Mouse (Mus musculus): Measurements from ENCODE around the gene Hecw2.

Hecw2 gene

DNA sequence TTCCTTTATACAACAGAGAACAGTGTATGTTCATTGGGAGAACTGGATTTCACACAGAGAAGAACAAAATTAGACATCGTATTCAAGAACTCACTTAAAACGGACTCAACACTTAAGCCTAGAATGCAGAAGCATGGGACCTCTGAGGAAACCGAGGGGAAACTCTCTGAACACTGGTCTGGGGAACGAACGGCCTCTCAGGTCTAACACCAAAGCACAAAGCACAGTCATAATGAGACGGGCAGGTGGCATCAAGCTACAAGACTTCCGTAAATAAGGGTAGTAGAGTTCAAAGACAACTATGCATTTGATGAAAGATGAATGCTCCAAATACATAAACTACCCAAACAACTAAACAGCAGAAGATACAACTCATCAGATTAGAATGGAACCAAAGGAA lies 15.8 kb downstream of the Hecw2 start:
- H3K4me1 ChIP-seq (replicated peaks; ENCODE audit: low read depth, low read length), result no peaks in the 10 kb centered on the region
- no peak overlapping the region for H3K4me3 ChIP-seq (replicated peaks; ENCODE audit: low read length)
- TF ChIP-seq CTCF (conservative IDR thresholded peaks at IDR 0.05; ENCODE audit: low read length) (no peak), NANOG (IDR thresholded peaks at IDR 0.05; ENCODE audit: borderline replicate concordance, low read length) (no peak), POU5F1 (IDR thresholded peaks at IDR 0.05; ENCODE audit: borderline replicate concordance, low read length) (no peak)
- H3K9me3 ChIP-seq (ENCODE audit: low read length), result no peaks in the 10 kb centered on the region
- no peaks in the 10 kb centered on the region for H3K36me3 ChIP-seq (ENCODE audit: insufficient read depth, low read length)
- H3K27me3 ChIP-seq (ENCODE audit: insufficient read depth, low read length), result no peaks in the 10 kb centered on the region

DNA sequence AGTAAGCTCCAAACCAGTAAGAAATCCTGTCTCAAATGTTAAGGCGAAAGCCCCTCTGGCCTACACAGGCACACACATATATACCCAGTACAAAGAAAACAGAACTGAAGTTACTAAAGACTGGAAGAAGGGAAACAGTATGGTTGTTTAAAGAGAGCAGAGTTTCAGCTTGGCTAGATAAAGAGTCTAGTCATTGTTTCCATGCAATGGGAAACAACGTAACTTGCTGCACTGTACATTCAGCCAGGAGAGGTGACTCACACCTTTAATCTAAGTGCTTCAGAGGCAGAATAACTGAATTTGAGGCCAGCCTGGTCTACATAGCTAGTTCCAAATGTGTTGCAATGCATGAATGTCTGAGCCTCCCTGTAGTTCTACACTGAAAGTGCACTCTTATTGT lies 18.4 kb downstream of the Hecw2 start:
- Histone ChIP-seq H3K4me3 (replicated peaks; ENCODE audit: low read length) (no peak overlapping the region), H3K9me3 (ENCODE audit: low read length) (no peaks in the 10 kb centered on the region), H3K36me3 (ENCODE audit: insufficient read depth, low read length) (no peaks in the 10 kb centered on the region), H3K27me3 (ENCODE audit: insufficient read depth, low read length) (no peaks in the 10 kb centered on the region), H3K4me1 (replicated peaks; ENCODE audit: low read depth, low read length) (no peaks in the 10 kb centered on the region)
- TF ChIP-seq CTCF (conservative IDR thresholded peaks at IDR 0.05; ENCODE audit: low read length), result no peak
- TF ChIP-seq NANOG (IDR thresholded peaks at IDR 0.05; ENCODE audit: borderline replicate concordance, low read length), result no peak
- no peak for TF ChIP-seq POU5F1 (IDR thresholded peaks at IDR 0.05; ENCODE audit: borderline replicate concordance, low read length)

DNA sequence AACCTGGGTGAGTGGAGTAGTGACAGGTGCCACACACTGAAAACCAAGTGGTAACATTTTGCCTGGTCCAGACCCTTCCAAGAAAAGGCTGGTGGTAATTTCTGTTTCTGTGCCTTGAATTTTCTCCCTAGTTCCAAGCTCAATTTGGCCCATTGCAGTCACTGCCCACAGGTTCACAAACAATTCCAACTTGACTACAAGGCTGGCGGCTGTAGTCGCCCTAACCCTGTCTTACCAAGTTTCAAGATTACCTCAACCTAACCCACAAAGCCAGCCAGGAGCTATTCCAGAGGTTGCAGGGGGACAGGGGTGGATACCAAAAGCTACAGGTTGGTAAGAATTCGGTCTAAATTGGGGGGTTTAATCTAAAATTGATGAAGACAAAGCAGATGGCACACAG lies 27.0 kb downstream of the Hecw2 start:
- Histone ChIP-seq H3K36me3 (ENCODE audit: insufficient read depth, low read length) (no peaks in the 10 kb centered on the region), H3K4me1 (replicated peaks; ENCODE audit: low read depth, low read length) (no peaks in the 10 kb centered on the region), H3K4me3 (replicated peaks; ENCODE audit: low read length) (no peak overlapping the region), H3K9me3 (ENCODE audit: low read length) (no peaks in the 10 kb centered on the region), H3K27me3 (ENCODE audit: insufficient read depth, low read length) (no peaks in the 10 kb centered on the region)
- TF ChIP-seq POU5F1 (IDR thresholded peaks at IDR 0.05; ENCODE audit: borderline replicate concordance, low read length) (no peak), CTCF (conservative IDR thresholded peaks at IDR 0.05; ENCODE audit: low read length) (no peak), NANOG (IDR thresholded peaks at IDR 0.05; ENCODE audit: borderline replicate concordance, low read length) (no peak)

DNA sequence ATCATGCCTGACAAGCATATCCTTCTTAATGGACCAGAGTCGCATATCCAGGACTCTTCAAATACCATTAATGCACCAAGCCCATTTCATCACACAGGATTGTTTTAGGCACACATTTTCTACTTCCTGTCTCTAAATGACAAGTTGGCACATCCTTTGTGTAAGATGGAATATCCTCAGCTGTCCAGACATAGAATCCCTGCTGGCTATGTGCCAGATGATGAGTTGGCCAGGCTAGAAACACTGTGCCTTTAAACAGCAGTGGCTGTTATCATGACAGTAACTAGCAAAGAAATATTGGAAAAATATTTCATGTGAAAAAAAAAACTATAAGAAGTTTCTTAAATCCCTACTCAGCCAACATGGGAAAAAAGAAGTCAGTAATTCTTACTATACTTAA lies 35.4 kb downstream of the Hecw2 start:
- H3K9me3 ChIP-seq (ENCODE audit: low read length), result no peaks in the 10 kb centered on the region
- no peak for TF ChIP-seq NANOG (IDR thresholded peaks at IDR 0.05; ENCODE audit: borderline replicate concordance, low read length)
- TF ChIP-seq CTCF (conservative IDR thresholded peaks at IDR 0.05; ENCODE audit: low read length), result no peak
- no peak for TF ChIP-seq POU5F1 (IDR thresholded peaks at IDR 0.05; ENCODE audit: borderline replicate concordance, low read length)
- no peaks in the 10 kb centered on the region for H3K4me1 ChIP-seq (replicated peaks; ENCODE audit: low read depth, low read length)
- H3K27me3 ChIP-seq (ENCODE audit: insufficient read depth, low read length), result no peaks in the 10 kb centered on the region
- no peaks in the 10 kb centered on the region for H3K36me3 ChIP-seq (ENCODE audit: insufficient read depth, low read length)
- H3K4me3 ChIP-seq (replicated peaks; ENCODE audit: low read length), result no peak overlapping the region

DNA sequence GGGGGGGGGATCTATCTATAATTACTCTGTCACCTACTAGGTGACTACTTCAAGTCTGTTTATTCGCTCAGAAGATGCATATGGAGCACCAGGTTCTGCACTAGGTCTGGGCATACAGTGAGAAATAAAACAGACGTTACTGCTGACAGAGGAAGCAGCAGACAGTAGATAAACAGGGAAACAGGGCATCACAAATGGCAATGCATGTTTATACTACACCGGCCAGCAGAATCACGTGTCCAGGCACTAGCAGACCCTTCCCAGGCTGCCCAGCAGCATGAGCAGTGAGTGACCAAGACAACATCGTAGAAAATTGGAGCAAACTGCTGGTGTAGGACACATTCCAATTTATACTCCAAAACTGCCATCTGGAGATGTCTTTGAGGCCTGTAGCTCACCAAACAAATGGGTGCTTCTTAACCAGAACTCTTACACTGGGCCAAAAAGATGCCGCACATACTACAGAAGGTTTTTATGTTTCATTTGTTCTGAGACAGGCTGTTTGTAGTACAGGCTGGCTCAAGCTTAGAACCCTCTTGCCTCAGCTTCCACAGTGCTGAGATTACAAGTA lies 41.7 kb downstream of the Hecw2 start:
- Histone ChIP-seq H3K36me3 (ENCODE audit: insufficient read depth, low read length) (no peaks in the 10 kb centered on the region), H3K27me3 (ENCODE audit: insufficient read depth, low read length) (no peaks in the 10 kb centered on the region), H3K9me3 (ENCODE audit: low read length) (peaks cover 5% of the 10 kb centered on the region), H3K4me1 (replicated peaks; ENCODE audit: low read depth, low read length) (no peaks in the 10 kb centered on the region), H3K4me3 (replicated peaks; ENCODE audit: low read length) (no peak overlapping the region)
- TF ChIP-seq NANOG (IDR thresholded peaks at IDR 0.05; ENCODE audit: borderline replicate concordance, low read length) (no peak), POU5F1 (IDR thresholded peaks at IDR 0.05; ENCODE audit: borderline replicate concordance, low read length) (no peak), CTCF (conservative IDR thresholded peaks at IDR 0.05; ENCODE audit: low read length) (no peak)

DNA sequence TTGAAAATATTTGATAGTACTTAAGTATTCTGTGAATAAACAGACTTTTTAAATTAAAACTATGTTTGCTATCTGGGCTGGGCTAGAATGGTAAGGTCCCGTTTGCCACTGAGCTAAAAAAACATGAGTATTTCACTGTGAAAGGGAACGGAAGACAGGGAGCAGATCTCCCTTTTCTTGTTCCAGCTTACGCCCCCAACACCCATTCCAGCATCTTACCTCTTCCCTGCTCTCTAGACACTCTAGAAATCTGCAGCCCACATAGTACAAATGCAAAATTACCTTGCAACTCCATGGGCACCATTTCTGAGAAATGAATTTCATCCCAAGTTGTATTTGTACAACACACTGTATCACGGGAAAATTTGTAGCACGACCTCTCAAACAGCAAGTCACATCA lies 49.9 kb downstream of the Hecw2 start:
- Histone ChIP-seq H3K4me1 (replicated peaks; ENCODE audit: low read depth, low read length) (no peaks in the 10 kb centered on the region), H3K9me3 (ENCODE audit: low read length) (no peaks in the 10 kb centered on the region), H3K27me3 (ENCODE audit: insufficient read depth, low read length) (no peaks in the 10 kb centered on the region), H3K4me3 (replicated peaks; ENCODE audit: low read length) (no peak overlapping the region), H3K36me3 (ENCODE audit: insufficient read depth, low read length) (no peaks in the 10 kb centered on the region)
- TF ChIP-seq CTCF (conservative IDR thresholded peaks at IDR 0.05; ENCODE audit: low read length), result no peak
- TF ChIP-seq NANOG (IDR thresholded peaks at IDR 0.05; ENCODE audit: borderline replicate concordance, low read length), result no peak
- TF ChIP-seq POU5F1 (IDR thresholded peaks at IDR 0.05; ENCODE audit: borderline replicate concordance, low read length), result no peak

DNA sequence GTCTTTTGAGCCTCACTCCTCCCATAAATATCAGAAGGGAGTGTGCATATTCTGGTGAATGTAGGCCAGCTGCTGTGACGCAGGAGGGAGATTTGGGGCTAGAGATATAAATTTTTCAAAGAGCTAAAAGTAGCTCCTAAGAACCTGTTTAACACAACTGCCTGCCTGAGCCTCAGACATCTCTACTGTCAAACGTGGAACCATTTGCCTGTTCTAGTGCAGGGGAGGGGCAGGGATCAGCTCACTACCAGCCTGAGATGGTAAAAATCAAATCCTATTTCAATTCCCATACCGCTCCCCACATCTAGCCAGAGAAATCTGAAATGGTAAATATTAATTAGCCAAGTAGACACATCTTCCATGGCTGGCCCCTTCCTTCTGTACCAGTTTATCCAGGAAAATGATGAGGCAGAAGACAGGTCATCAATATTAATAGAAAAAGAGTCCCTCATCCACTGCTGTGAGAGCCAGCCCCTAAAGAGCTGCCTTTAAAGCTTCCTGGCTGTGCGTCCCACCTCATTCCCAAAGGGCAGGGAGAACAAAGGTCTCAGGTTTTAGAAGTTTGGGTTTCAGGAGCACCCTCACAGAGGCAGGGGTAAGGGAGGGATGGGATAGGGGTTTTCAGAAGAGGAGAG lies 61.0 kb downstream of the Hecw2 start:
- no peak overlapping the region for H3K4me3 ChIP-seq (replicated peaks; ENCODE audit: low read length)
- no peaks in the 10 kb centered on the region for H3K9me3 ChIP-seq (ENCODE audit: low read length)
- H3K4me1 ChIP-seq (replicated peaks; ENCODE audit: low read depth, low read length), result no peaks in the 10 kb centered on the region
- no peak for TF ChIP-seq NANOG (IDR thresholded peaks at IDR 0.05; ENCODE audit: borderline replicate concordance, low read length)
- no peaks in the 10 kb centered on the region for H3K27me3 ChIP-seq (ENCODE audit: insufficient read depth, low read length)
- H3K36me3 ChIP-seq (ENCODE audit: insufficient read depth, low read length), result no peaks in the 10 kb centered on the region

DNA sequence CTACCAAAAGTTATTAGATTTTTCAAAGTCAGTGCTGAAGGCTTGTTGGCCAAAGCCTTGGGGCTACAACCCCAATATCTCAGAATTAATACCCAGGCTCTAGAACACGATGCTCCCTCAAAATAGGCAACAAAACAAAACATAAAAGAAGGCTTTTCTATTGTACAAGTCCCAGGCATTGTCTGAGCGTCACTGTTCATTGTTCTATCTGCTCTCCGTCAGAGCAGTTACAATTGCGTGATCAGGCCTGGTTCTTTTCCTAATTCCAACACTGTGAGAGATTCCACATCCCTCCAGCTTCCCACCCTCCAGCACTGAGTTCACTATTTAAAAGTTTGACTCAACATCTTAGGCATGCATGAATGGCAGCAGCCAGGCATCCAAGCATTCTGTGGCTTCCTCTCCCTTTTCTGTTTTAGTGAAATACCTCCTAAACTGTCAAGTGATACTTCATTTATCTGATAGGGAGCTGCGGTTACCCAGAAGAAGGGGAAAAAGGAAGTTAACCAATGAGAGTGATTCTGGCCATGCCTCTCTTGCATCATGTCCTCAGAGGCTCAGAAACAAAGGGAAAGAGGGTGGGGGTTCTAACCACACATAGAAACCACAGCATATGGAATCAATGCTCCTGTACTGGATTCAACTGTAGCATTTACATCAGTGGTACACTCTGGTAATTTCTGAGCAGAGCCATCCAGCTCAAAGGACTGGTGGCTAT lies 66.1 kb downstream of the Hecw2 start:
- Histone ChIP-seq H3K9me3 (ENCODE audit: low read length) (no peaks in the 10 kb centered on the region), H3K4me3 (replicated peaks; ENCODE audit: low read length) (no peak overlapping the region), H3K36me3 (ENCODE audit: insufficient read depth, low read length) (no peaks in the 10 kb centered on the region), H3K4me1 (replicated peaks; ENCODE audit: low read depth, low read length) (no peaks in the 10 kb centered on the region), H3K27me3 (ENCODE audit: insufficient read depth, low read length) (no peaks in the 10 kb centered on the region)
- TF ChIP-seq NANOG (IDR thresholded peaks at IDR 0.05; ENCODE audit: borderline replicate concordance, low read length) (no peak), POU5F1 (IDR thresholded peaks at IDR 0.05; ENCODE audit: borderline replicate concordance, low read length) (no peak), CTCF (conservative IDR thresholded peaks at IDR 0.05; ENCODE audit: low read length) (no peak)
